Mouse (Mus musculus): ENCODE results near the gene Tpx2. TPM values are rescaled to one million over a fixed set of nuclear protein-coding genes. Genes with fewer than 3 reads are reported as not detected.

Gene Tpx2
- total RNA-seq, 2 experiments from 2014 or later = 3.2 to 3.6 TPM

- intact Hi-C loops (cut with DNase I) = no loop called here
- DNase-seq (ENCODE audit: low spot score in 2 of 2) = no peak
Observed at GRCm38 (mm10) chr2:152847057-152847814, 528 bp upstream of the Tpx2 start.

- intact Hi-C loops (cut with DNase I) = no loop called here
Observed at GRCm38 (mm10) chr2:152848466-152848865, 702 bp downstream of the Tpx2 start.

GRCm38 (mm10) chr2:152859501-152859900 is 11.7 kb downstream of the Tpx2 start:
- no peak for DNase-seq (ENCODE audit: low spot score in 2 of 2)
- intact Hi-C loops (cut with DNase I) = no loop called here

More at GRCm38 (mm10) chr2:152848466-152848865, 702 bp downstream of the Tpx2 start:
- no peak for DNase-seq (ENCODE audit: low spot score in 2 of 2)

DNA sequence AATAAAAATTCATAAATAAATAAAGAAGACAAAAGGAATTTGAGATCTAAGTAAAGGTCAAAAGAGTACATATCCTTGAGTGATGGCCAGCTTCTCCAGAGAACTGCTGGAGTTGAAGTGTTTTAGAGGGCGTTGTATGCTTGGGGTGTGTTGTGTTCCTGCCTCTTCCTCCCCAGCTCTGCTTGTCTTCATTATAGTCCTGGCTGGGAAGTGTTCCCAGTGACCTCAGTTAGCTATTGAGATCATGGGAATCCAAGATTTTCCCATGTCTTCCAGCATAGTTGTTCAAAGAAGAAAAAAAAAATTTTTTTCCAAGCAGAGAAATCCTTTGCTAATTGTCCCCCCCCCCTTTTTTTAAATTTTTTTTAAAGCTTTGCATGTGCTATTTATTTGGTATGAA is 14.1 kb downstream of the Tpx2 start:
- no peak for DNase-seq (ENCODE audit: low spot score in 2 of 2)
- intact Hi-C loops (cut with DNase I) = no loop called here

- intact Hi-C loops (cut with DNase I) = no loop called here
- no peak for DNase-seq (ENCODE audit: low spot score in 2 of 2)
Observed at GRCm38 (mm10) chr2:152862638-152863037, 14.9 kb downstream of the Tpx2 start.

- intact Hi-C loops (cut with DNase I) = no loop called here
- DNase-seq (ENCODE audit: low spot score in 2 of 2) = no peak
Observed at GRCm38 (mm10) chr2:152863346-152863745, 15.6 kb downstream of the Tpx2 start.

DNA sequence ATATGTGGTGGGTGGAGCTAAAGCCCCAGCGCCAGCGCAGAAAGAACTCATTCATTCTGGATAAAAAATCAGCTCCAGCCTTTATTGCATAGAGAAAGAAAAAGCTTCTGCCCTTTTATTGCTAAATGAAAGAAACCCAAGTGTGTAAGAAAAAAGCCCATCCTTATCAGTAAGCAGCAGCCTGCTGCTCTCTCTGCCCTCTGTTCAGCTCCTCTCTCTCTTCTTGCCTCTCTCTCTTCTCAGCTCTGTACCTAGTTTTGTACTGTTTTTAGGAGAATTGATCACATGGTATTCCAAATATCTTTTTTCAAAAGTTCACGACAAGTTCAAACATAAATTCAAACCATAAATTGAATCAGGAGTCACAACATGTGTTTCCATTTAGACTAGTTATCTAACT is 30.5 kb downstream of the Tpx2 start:
- intact Hi-C loops (cut with DNase I) = no loop called here
- DNase-seq (ENCODE audit: low spot score in 2 of 2) = no peak

DNA sequence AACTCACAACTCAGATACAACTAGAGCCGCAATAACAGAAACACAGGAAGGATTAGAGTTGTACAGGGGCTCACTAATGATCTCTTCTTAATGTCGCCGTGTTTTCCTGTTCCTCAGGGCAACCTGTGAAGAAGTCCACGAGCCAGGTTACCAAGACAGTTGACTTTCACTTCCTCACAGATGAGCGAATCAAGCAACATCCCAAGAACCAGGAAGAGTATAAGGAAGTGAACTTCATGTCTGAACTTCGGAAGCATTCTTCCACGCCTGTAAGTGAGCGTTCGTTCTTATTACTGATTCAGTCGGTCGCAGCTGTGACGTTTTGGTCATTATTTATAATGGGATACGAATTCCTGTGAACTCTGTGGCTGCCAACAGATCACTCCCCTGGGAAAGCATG is 33.1 kb downstream of the Tpx2 start:
- DNase-seq (ENCODE audit: low spot score in 2 of 2) = no peak
- intact Hi-C loops (cut with DNase I) = no loop called here

- peak; percentile 47 to 49 for DNase-seq (ENCODE audit: low spot score in 2 of 2)
Observed at GRCm38 (mm10) chr2:152884101-152884645, 36.4 kb downstream of the Tpx2 start.

DNA sequence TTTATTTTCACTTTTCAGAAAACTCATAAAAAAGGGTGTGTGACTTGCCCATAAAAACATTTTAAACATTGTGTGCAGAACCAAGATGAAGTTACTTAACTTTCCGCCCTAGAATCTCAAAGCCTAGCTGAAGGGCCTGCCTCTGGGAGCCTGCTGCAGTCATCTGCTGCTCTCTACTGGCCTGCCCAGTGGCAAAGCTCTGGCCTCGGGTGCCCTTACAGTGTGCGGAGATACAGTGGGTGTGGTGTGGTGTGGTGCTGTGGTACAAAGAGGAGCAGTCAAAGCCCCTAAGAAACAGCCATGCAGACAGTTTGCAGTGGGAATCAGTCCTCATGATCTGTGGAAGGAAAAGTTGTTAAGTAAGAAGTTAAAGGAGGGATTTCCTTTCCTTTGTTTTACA is 39.5 kb downstream of the Tpx2 start:
- intact Hi-C loops (cut with DNase I) = no loop called here
- DNase-seq (ENCODE audit: low spot score in 2 of 2) = no peak

More at GRCm38 (mm10) chr2:152884101-152884645, 36.4 kb downstream of the Tpx2 start:
- intact Hi-C loops (cut with DNase I) = no loop called here

DNA sequence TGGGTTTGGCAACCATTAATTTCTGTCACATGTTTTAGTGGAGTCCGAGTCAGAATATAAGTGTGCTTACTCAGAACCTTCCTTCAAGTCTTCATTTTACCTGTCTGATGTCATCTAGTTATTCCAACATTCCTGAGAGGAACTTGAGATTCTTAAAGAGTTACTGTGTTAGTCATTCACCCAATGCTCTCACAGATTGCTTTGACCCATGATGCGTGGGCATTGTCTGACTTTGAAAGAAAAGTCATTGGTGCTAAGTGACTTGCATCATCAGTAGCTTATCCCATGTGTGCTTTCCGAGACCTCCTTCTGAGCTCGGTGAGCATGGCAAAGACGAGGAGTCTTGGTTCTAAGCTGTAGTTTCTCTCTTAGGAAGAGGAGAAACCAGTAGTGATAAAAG is 41.0 kb downstream of the Tpx2 start:
- no peak for DNase-seq (ENCODE audit: low spot score in 2 of 2)
- intact Hi-C loops (cut with DNase I) = no loop called here

DNA sequence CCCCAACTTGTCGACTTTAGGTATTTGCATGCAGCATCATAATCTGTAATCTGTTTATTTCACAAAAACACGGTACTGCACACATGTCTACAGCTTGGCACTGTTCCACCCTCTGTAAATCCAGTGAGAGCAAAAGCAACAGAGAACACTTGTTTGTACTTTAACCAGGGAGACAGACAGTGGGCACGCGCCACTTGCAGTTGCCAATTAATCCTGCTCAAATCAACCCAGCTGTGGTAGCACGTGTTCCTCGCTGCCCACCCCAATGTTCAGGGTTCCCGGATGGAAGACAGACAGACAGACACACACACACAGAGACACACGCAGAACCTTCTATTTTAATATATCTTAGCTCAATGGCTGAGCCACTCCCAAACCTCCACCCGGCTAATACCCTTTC is 48.1 kb downstream of the Tpx2 start:
- intact Hi-C loops (cut with DNase I) = no loop called here
- DNase-seq (ENCODE audit: low spot score in 2 of 2) = no peak

- intact Hi-C loops (cut with DNase I) = no loop called here
- no peak for DNase-seq (ENCODE audit: low spot score in 2 of 2)
Observed at GRCm38 (mm10) chr2:152896926-152897325, 49.2 kb downstream of the Tpx2 start.

DNA sequence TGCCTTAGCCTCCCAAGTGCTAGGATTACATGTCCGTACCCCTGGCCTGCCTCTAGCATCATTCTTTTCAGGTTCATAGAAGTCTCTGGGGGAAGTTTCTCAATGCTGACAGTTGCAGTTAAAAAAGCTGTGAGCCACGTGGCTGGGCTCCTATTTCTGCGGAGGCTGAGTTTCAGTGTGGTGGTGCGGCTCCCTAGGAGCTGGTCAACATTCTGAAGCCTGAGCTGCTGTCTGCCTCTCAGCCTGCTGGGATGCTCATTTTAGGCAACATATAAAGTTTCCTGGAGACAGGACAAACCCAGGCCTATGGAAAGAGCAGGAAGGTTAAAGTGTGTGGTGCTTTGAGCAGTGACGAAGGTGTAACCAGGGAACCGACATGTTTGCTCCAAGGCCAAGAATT is 51.2 kb downstream of the Tpx2 start:
- DNase-seq (ENCODE audit: low spot score in 2 of 2) = no peak

GRCm38 (mm10) chr2:152901296-152901695 is 53.5 kb downstream of the Tpx2 start:
- no peak for DNase-seq (ENCODE audit: low spot score in 2 of 2)
- intact Hi-C loops (cut with DNase I) = no loop called here

More for the DNA sequence above, 51.2 kb downstream of the Tpx2 start:
- intact Hi-C loops (cut with DNase I) = no loop called here

- intact Hi-C loops (cut with DNase I) = no loop called here
- no peak for DNase-seq (ENCODE audit: low spot score in 2 of 2)
Observed at GRCm38 (mm10) chr2:152902658-152903057, 54.9 kb downstream of the Tpx2 start.

GRCm38 (mm10) chr2:152903586-152903985 is 55.8 kb downstream of the Tpx2 start:
- intact Hi-C loops (cut with DNase I) = no loop called here
- no peak for DNase-seq (ENCODE audit: low spot score in 2 of 2)

DNA sequence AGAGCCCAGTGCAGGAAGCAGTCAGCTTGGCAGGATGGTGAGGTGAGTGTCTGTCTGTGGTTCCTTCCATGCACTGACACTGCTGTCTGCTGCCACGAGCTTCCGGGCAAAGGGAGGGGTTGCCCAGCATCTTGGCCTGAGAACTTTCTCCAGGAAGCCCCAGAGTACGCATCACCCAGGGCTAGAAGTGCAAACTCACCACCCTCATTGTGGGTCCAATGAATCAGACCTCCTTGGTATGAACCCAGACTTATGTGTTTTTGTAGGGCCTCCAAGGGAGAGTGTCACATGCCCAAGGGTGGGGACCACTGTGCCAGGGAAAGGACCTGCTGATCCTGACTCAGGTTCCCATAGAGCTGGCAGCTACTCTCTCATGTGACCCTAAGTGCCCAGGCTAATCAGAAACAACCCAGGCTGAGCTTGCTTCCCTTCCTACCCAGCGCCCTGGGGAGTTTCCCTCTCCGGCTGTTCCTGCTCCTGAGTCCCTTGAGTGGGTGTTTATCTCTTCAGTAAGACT is 56.4 kb downstream of the Tpx2 start:
- intact Hi-C loops (cut with DNase I) = no loop called here
- DNase-seq (ENCODE audit: low spot score in 2 of 2) = no peak

- no peak for DNase-seq (ENCODE audit: low spot score in 2 of 2)
- intact Hi-C loops (cut with DNase I) = no loop called here
Observed at GRCm38 (mm10) chr2:152905036-152905829, 57.5 kb downstream of the Tpx2 start.

- intact Hi-C loops (cut with DNase I) = no loop called here
Observed at GRCm38 (mm10) chr2:152906274-152907037, 58.7 kb downstream of the Tpx2 start.

More at GRCm38 (mm10) chr2:152906274-152907037, 58.7 kb downstream of the Tpx2 start:
- no peak for DNase-seq (ENCODE audit: low spot score in 2 of 2)
